28 mouse cellular contexts compared by ENCODE assay signal in genomic region chr9:9245994-9246393, GRCm38 (mm10). TPM values are rescaled to one million over a fixed set of nuclear protein-coding genes. Genes with fewer than 3 reads are reported as not detected.
A peak's percentile ranks its signal among the peaks of the same experiment; 100 is the strongest.
DNase-seq lines count a peak whose midpoint lies in the region; ATAC-seq and TF ChIP-seq lines count a peak whose summit lies in the region.
"Had no signal": no experiment of that assay in that cellular context is flagged by ENCODE, and none has a peak within 500 bp of the region (broad histone marks: within the 10 kb centered on the region; RNA-seq: fewer than 3 reads in every experiment).

No protein-coding gene starts in this region.

- TF ChIP-seq CTCF in stomach, postnatal 0 days (IDR thresholded peaks at IDR 0.05; ENCODE audit: low read depth), result no peak
- no peak for TF ChIP-seq CTCF in thymus, adult 2 months (IDR thresholded peaks at IDR 0.05; ENCODE audit: borderline replicate concordance, control insufficient read depth, extremely low read depth, insufficient read depth, low read length, poor library complexity)

- TF ChIP-seq EP300 in stomach, postnatal 0 days (optimal IDR thresholded peaks at IDR 0.05), result no peak

- no peak overlapping the region for H3K4me3 ChIP-seq in intestine, embryonic 15.5 days (replicated peaks)
- no peak overlapping the region for H3K4me3 ChIP-seq in stomach, postnatal 0 days (ENCODE audit: low read depth, low read length)
- H3K4me3 ChIP-seq in thymus, adult 2 months (ENCODE audit: control insufficient read depth, insufficient read depth, low read length), result no peak overlapping the region
- H3K4me3 ChIP-seq: embryonic facial prominence, embryonic 13.5 days; heart, adult 2 months; heart, embryonic 10.5 days; heart, embryonic 13.5 days had no signal

- DNase-seq in frontal cortex, postnatal 25 days (ENCODE audit: low spot score in 2 of 2), result no peak
- peak; percentile 12 for DNase-seq in urinary bladder, postnatal 14 days (ENCODE audit: low spot score)
- DNase-seq in urinary bladder, postnatal 4 days (ENCODE audit: low spot score in 2 of 2), result no peak
- no peak for DNase-seq in stomach, postnatal 0 days (ENCODE audit: low spot score)
- DNase-seq in layer of hippocampus, postnatal 14 days (ENCODE audit: low spot score in 2 of 2), result no peak
- DNase-seq in thymus, adult 2 months, result no peak
- DNase-seq: adrenal gland, adult 2 months; adrenal gland, postnatal 14 days; cerebellum, adult 11-12 months; cerebellum, adult 8-10 months; cerebellum, postnatal 14 days; forebrain, postnatal 0 days; gastrocnemius, postnatal 10 days; gastrocnemius, postnatal 36 days; heart, adult 2 months; heart, postnatal 14 days; heart, postnatal 4 days; kidney, adult 11 months had no signal

- H3K4me1 ChIP-seq in intestine, embryonic 15.5 days (replicated peaks), result peaks cover 4% of the 10 kb centered on the region
- H3K4me1 ChIP-seq in stomach, postnatal 0 days (replicated peaks; ENCODE audit: control insufficient read depth, insufficient read depth), result 0 out of 2 replicates have a peak, but pooled peaks cover 4% of the 10 kb centered on the region
- H3K4me1 ChIP-seq in thymus, adult 2 months (replicated peaks; ENCODE audit: control insufficient read depth, insufficient read depth, low read length), result no peaks in the 10 kb centered on the region
- H3K4me1 ChIP-seq: embryonic facial prominence, embryonic 13.5 days had no signal

- TF ChIP-seq POLR2A in thymus, adult 2 months (IDR thresholded peaks at IDR 0.05; ENCODE audit: control insufficient read depth, extremely low read depth, insufficient read depth, low read length, poor library complexity), result no peak

- H3K4me2 ChIP-seq in intestine, embryonic 15.5 days (replicated peaks), result no peak overlapping the region
- H3K4me2 ChIP-seq in stomach, postnatal 0 days (replicated peaks; ENCODE audit: low read depth), result no peak overlapping the region
- H3K4me2 ChIP-seq: embryonic facial prominence, embryonic 13.5 days; heart, embryonic 13.5 days; hindbrain, embryonic 14.5 days had no signal

- peak; percentile 95 for ATAC-seq in frontal cortex, adult (ENCODE audit: low TSS enrichment)
- peak; percentile 55 for ATAC-seq in intestine, embryonic 15.5 days
- peak; percentile 50; the same call in 1 of the 2 replicates for ATAC-seq in stomach, postnatal 0 days (ENCODE audit: low FRiP score, low TSS enrichment)
- ATAC-seq: CD4-positive, CD25-positive, alpha-beta regulatory T cell, adult 4 months; forebrain, embryonic 14.5 days; forebrain, postnatal 0 days had no signal

- H3K27ac ChIP-seq in intestine, embryonic 15.5 days, result no peak overlapping the region
- no peak overlapping the region for H3K27ac ChIP-seq in stomach, postnatal 0 days (replicated peaks)
- H3K27ac ChIP-seq in thymus, adult 2 months (ENCODE audit: control insufficient read depth, insufficient read depth, low read length), result no peak overlapping the region
- H3K27ac ChIP-seq: embryonic facial prominence, embryonic 13.5 days; heart, adult 2 months; heart, embryonic 10.5 days; heart, embryonic 13.5 days; hindbrain, embryonic 14.5 days had no signal

- H3K27me3 ChIP-seq in intestine, embryonic 15.5 days (replicated peaks), result no peaks in the 10 kb centered on the region
- H3K27me3 ChIP-seq in stomach, postnatal 0 days (ENCODE audit: control insufficient read depth, insufficient read depth, low read length), result no peaks in the 10 kb centered on the region
- H3K27me3 ChIP-seq in thymus, adult 2 months (ENCODE audit: control insufficient read depth, insufficient read depth, low read length), result no peaks in the 10 kb centered on the region
- H3K27me3 ChIP-seq: embryonic facial prominence, embryonic 13.5 days had no signal

- no peak overlapping the region for H3K9ac ChIP-seq in intestine, embryonic 15.5 days
- H3K9ac ChIP-seq in stomach, postnatal 0 days (ENCODE audit: low read length), result no peak overlapping the region
- H3K9ac ChIP-seq: embryonic facial prominence, embryonic 13.5 days; forebrain, postnatal 0 days; heart, embryonic 13.5 days; hindbrain, embryonic 14.5 days had no signal

- H3K36me3 ChIP-seq in intestine, embryonic 15.5 days, result no peaks in the 10 kb centered on the region
- no peaks in the 10 kb centered on the region for H3K36me3 ChIP-seq in stomach, postnatal 0 days (ENCODE audit: control insufficient read depth, insufficient read depth, low read length)
- H3K36me3 ChIP-seq in thymus, adult 2 months (ENCODE audit: control insufficient read depth, insufficient read depth, low read length), result no peaks in the 10 kb centered on the region
- H3K36me3 ChIP-seq: embryonic facial prominence, embryonic 13.5 days; heart, embryonic 10.5 days; heart, embryonic 13.5 days had no signal

- H3K9me3 ChIP-seq in intestine, embryonic 15.5 days, result no peaks in the 10 kb centered on the region
- no peaks in the 10 kb centered on the region for H3K9me3 ChIP-seq in stomach, postnatal 0 days (ENCODE audit: control insufficient read depth, low read length)
- H3K9me3 ChIP-seq: embryonic facial prominence, embryonic 13.5 days; heart, embryonic 10.5 days; heart, embryonic 13.5 days had no signal

RNA-seq across cellular contexts. Expression of gene Arhgap42, which starts 7.1 kb away (rescaled TPM):
- polyA plus RNA-seq in intestine, embryonic 15.5 days (2015; fragmentation: Nextera tagmentation; extraction: Ambion mirVana), result 34.5 and 43.0 TPM in 2 replicates
- 19.8 and 21.7 TPM in 2 replicates for polyA plus RNA-seq in stomach, postnatal 0 days (2015; fragmentation: Nextera tagmentation; extraction: Ambion mirVana)
- total RNA-seq in layer of hippocampus, postnatal 14 days (2021), result 10 to 100 TPM in 1 of 2 experiments, 1 to 10 TPM in 1; 8.5 to 11.7 TPM
- 2.3 and 2.9 TPM in 2 replicates for polyA plus RNA-seq in thymus, adult 2 months (2012; rRNA removed)
- total RNA-seq: granulocyte monocyte progenitor cell, adult 5-6 weeks; MEL had no signal
- polyA plus RNA-seq: CD4-positive, CD25-positive, alpha-beta regulatory T cell, adult 4 months had no signal
